Mouse (Mus musculus): ENCODE data around the gene Tut1.

GRCm38 (mm10) chr19:8919000-8919399 is 34.6 kb upstream of the Tut1 start:
- TF ChIP-seq POLR2A (IDR thresholded peaks at IDR 0.05; ENCODE audit: borderline replicate concordance, control insufficient read depth, low read depth, low read length) (no peak), CTCF (IDR thresholded peaks at IDR 0.05; ENCODE audit: control insufficient read depth, insufficient read depth, low read length) (no peak)
